Mouse (Mus musculus) cerebellum, postnatal 36 days (tissue): ENCODE results near the gene Nudt2.

Experiments
- DNase-seq, 2 experiments: peaks; one replicate each; pipeline ENCODE4 v3.0.0; 2021 to 2022; ENCODE audit warnings: mixed read lengths in 2 of 2

The Nudt2 gene

GRCm38 (mm10) chr4:41522788-41523187 is 57.8 kb downstream of the Nudt2 start:
- DNase-seq: peak; percentile 50 to 68

- DNase-seq: no peak
Observed at GRCm38 (mm10) chr4:41523839-41524238, 58.9 kb downstream of the Nudt2 start.

GRCm38 (mm10) chr4:41524829-41525228 is 59.9 kb downstream of the Nudt2 start:
- DNase-seq: no peak

DNA sequence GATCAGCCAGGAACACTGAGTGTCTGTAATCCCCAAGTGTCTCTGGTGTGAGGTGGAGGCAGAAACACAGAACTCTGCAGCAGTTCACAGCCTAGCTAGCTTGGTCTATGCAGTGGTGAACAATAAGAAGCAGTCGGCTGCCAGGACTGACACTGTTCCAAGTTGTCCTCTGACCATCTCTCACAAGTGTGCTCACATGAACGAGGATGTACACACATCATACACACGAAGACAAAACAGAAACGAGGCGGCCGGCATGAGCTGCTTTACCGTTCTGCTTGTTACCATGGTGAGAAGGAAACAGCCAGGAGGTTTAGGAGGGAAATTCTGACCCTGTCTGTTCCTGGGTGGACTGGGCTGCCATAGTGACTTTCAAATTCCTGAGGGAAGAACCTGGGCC is 61.6 kb downstream of the Nudt2 start:
- no peak for DNase-seq

GRCm38 (mm10) chr4:41527076-41527475 is 62.1 kb downstream of the Nudt2 start:
- no peak for DNase-seq

- DNase-seq: peak; percentile 68 to 69
Observed at GRCm38 (mm10) chr4:41527996-41528395, 63.0 kb downstream of the Nudt2 start.
